Mouse (Mus musculus) cerebellum, adult 8-10 months (tissue): Measurements from ENCODE around the gene Pcsk4.

Experiments used
- DNase-seq: peaks from one replicate; pipeline ENCODE4 v3.0.0; 2022

Gene Pcsk4

GRCm38 (mm10) chr10:80295618-80296425, 33.5 kb downstream of the Pcsk4 start, which contains the start of gene Apc2:
Gene Apc2, plus strand, starts transcription at chr10:80295977.
- peak; percentile 86 for DNase-seq

GRCm38 (mm10) chr10:80294788-80295303, 34.5 kb downstream of the Pcsk4 start:
- DNase-seq = no peak

GRCm38 (mm10) chr10:80294311-80294710, 35.0 kb downstream of the Pcsk4 start:
- DNase-seq = no peak

- DNase-seq = no peak
Observed at GRCm38 (mm10) chr10:80293325-80293724, 36.0 kb downstream of the Pcsk4 start.

- DNase-seq = peak; percentile 92
Observed at GRCm38 (mm10) chr10:80292251-80293146, 36.8 kb downstream of the Pcsk4 start, which contains the start of gene Rps15. Gene Rps15, plus strand, starts transcription at chr10:80292453.

- no peak for DNase-seq
Observed at GRCm38 (mm10) chr10:80288657-80289056, 40.6 kb downstream of the Pcsk4 start.

- DNase-seq = no peak
Observed at GRCm38 (mm10) chr10:80288097-80288496, 41.2 kb downstream of the Pcsk4 start.

- DNase-seq = no peak
Observed at GRCm38 (mm10) chr10:80285222-80286070, 43.9 kb downstream of the Pcsk4 start.

- DNase-seq = no peak
Observed at GRCm38 (mm10) chr10:80282481-80283441, 46.5 kb downstream of the Pcsk4 start.

GRCm38 (mm10) chr10:80281921-80282371, 47.4 kb downstream of the Pcsk4 start:
- no peak for DNase-seq

- no peak for DNase-seq
Observed at GRCm38 (mm10) chr10:80281304-80281703, 48.0 kb downstream of the Pcsk4 start.

- no peak for DNase-seq
Observed at GRCm38 (mm10) chr10:80279273-80279672, 50.0 kb downstream of the Pcsk4 start.

- no peak for DNase-seq
Observed at GRCm38 (mm10) chr10:80278390-80278789, 50.9 kb downstream of the Pcsk4 start.

GRCm38 (mm10) chr10:80276238-80276637, 53.1 kb downstream of the Pcsk4 start:
- DNase-seq = no peak

- no peak for DNase-seq
Observed at GRCm38 (mm10) chr10:80273847-80274246, 55.5 kb downstream of the Pcsk4 start.

GRCm38 (mm10) chr10:80271870-80272585, 57.3 kb downstream of the Pcsk4 start:
- no peak for DNase-seq
